Mouse (Mus musculus) small intestine, adult 2 months (tissue): ENCODE measurements around the gene Ctss. TPM values are rescaled to one million over a fixed set of nuclear protein-coding genes. Genes with fewer than 3 reads are reported as not detected.
"Not testable (repeated sequence)": the region's sequence is repeated elsewhere in the genome, so short reads cannot be mapped to it uniquely, and the experiment has no call there.

ENCODE experiments used
- H3K27ac ChIP-seq: fragments of 200-500 bp; 2 replicates; pipeline ENCODE4 v1.5.1; 2012; ENCODE audit warnings: low read depth, low read length, control low read depth, inconsistent platforms; ENCODE audit not compliant: insufficient read depth
- H3K27me3 ChIP-seq: fragments of 200-500 bp; 2 replicates; pipeline ENCODE4 v1.6.1; 2012; ENCODE audit warnings: mild to moderate bottlenecking, moderate library complexity, low read length, inconsistent platforms; ENCODE audit not compliant: control insufficient read depth, insufficient read depth
- H3K36me3 ChIP-seq: fragments of 200-500 bp; 2 replicates; pipeline ENCODE4 v1.6.1; 2012; ENCODE audit warnings: mild to moderate bottlenecking, low read length, control low read depth, inconsistent platforms; ENCODE audit not compliant: control insufficient read depth, insufficient read depth
- H3K4me1 ChIP-seq: fragments of 200-500 bp; 2 replicates; pipeline ENCODE4 v1.6.1; 2012; ENCODE audit warnings: low read length, inconsistent platforms, mixed read lengths; ENCODE audit not compliant: control insufficient read depth, insufficient read depth, insufficient read length
- H3K4me3 ChIP-seq: fragments of 200-500 bp; 2 replicates; pipeline ENCODE4 v1.5.1; 2012; ENCODE audit warnings: low read depth, mild to moderate bottlenecking, control low read depth, inconsistent platforms, low read length, moderate library complexity
- CTCF ChIP-seq: fragments of 200-500 bp; IDR thresholded peaks from 2 replicates; pipeline ENCODE4 v1.5.1; 2012; ENCODE audit warnings: low read depth, mild to moderate bottlenecking, control low read depth, inconsistent platforms, low read length, moderate library complexity, mixed read lengths; ENCODE audit not compliant: insufficient replicate concordance, insufficient read length; ENCODE audit errors: extremely low read depth
- POLR2A ChIP-seq: fragments of 200-500 bp; IDR thresholded peaks from 2 replicates; pipeline ENCODE4 v1.6.1; 2012; ENCODE audit warnings: low read depth, mild to moderate bottlenecking, control low read depth, inconsistent platforms, low read length, moderate library complexity
- WGBS: fragments of 180-500 bp; shearing (Covaris S2); methylation state at CpG from one replicate; pipeline ENCODE4 v1.1.7; 2018; 5-methylcytosine and 5-hydroxymethylcytosine counted together
- polyA plus RNA-seq: library from polyadenylated mRNA; depleted of rRNA; stranded (reverse); fragments of >200 nt; gene quantifications from 2 replicates; pipeline ENCODE4 v1.2.3, GENCODE M21; 2012

Gene Ctss
- polyA plus RNA-seq, 1 experiment = 26.7 TPM

GRCm38 (mm10) chr3:95531025-95531424, 4.4 kb downstream of the Ctss start:
- Histone ChIP-seq H3K27ac (no peak overlapping the region), H3K4me1 (peaks cover 4% of the 10 kb centered on the region; the same call in 1 of the 2 replicates), H3K36me3 (peaks cover 3% of the 10 kb centered on the region; the same call in 1 of the 2 replicates), H3K27me3 (no peaks in the 10 kb centered on the region), H3K4me3 (no peak overlapping the region)
- TF ChIP-seq CTCF (no peak), POLR2A (no peak)
- 97% methylated on average over 1 of the region's 1 CpGs for WGBS

- H3K4me1 ChIP-seq = no peaks in the 10 kb centered on the region
- peaks cover 6% of the 10 kb centered on the region; the same call in 1 of the 2 replicates for H3K36me3 ChIP-seq
- H3K4me3 ChIP-seq = no peak overlapping the region
- no peak overlapping the region for H3K27ac ChIP-seq
- no peak for TF ChIP-seq CTCF
- no peaks in the 10 kb centered on the region for H3K27me3 ChIP-seq
- WGBS = 93% methylated on average over 5 of the region's 5 CpGs
Observed at GRCm38 (mm10) chr3:95533364-95533763, 6.8 kb downstream of the Ctss start.

GRCm38 (mm10) chr3:95534927-95535326, 8.3 kb downstream of the Ctss start:
- Histone ChIP-seq H3K4me3 (no peak overlapping the region), H3K36me3 (peaks cover 6% of the 10 kb centered on the region; the same call in 1 of the 2 replicates), H3K4me1 (no peaks in the 10 kb centered on the region), H3K27ac (no peak overlapping the region), H3K27me3 (no peaks in the 10 kb centered on the region)
- 96% methylated on average over 1 of the region's 1 CpGs for WGBS
- TF ChIP-seq POLR2A (no peak), CTCF (no peak)

GRCm38 (mm10) chr3:95538936-95539335, 12.3 kb downstream of the Ctss start:
- Histone ChIP-seq H3K36me3 (peaks cover 9% of the 10 kb centered on the region; the same call in 1 of the 2 replicates), H3K4me3 (no peak overlapping the region), H3K27ac (no peak overlapping the region), H3K4me1 (no peaks in the 10 kb centered on the region), H3K27me3 (no peaks in the 10 kb centered on the region)
- no peak for TF ChIP-seq POLR2A
- no peak for TF ChIP-seq CTCF
- WGBS = 82% methylated on average over 10 of the region's 10 CpGs

- Histone ChIP-seq H3K27ac (no peak overlapping the region), H3K4me1 (no peaks in the 10 kb centered on the region), H3K36me3 (peaks cover 13% of the 10 kb centered on the region; the same call in 1 of the 2 replicates), H3K27me3 (no peaks in the 10 kb centered on the region), H3K4me3 (no peak overlapping the region)
- TF ChIP-seq CTCF (no peak), POLR2A (no peak)
- 88% methylated on average over 4 of the region's 4 CpGs for WGBS
Observed at GRCm38 (mm10) chr3:95539837-95540236, 13.3 kb downstream of the Ctss start.

- not testable (repeated sequence) for H3K4me1 ChIP-seq, H3K27ac ChIP-seq, H3K27me3 ChIP-seq, H3K4me3 ChIP-seq
- peaks cover 19% of the 10 kb centered on the region for H3K36me3 ChIP-seq
- WGBS = 81% methylated on average over 2 of the region's 2 CpGs
Observed at GRCm38 (mm10) chr3:95541186-95541585, 14.6 kb downstream of the Ctss start.

- Histone ChIP-seq H3K4me1 (no peaks in the 10 kb centered on the region), H3K36me3 (peaks cover 26% of the 10 kb centered on the region), H3K27me3 (no peaks in the 10 kb centered on the region), H3K27ac (no peak overlapping the region), H3K4me3 (no peak overlapping the region)
- no peak for TF ChIP-seq POLR2A
- no peak for TF ChIP-seq CTCF
Observed at GRCm38 (mm10) chr3:95542171-95542570, 15.6 kb downstream of the Ctss start.

GRCm38 (mm10) chr3:95542981-95543380, 16.4 kb downstream of the Ctss start:
- 77% methylated on average over 7 of the region's 7 CpGs for WGBS
- no peak overlapping the region for H3K27ac ChIP-seq
- no peaks in the 10 kb centered on the region for H3K4me1 ChIP-seq
- H3K4me3 ChIP-seq = no peak overlapping the region
- no peaks in the 10 kb centered on the region for H3K27me3 ChIP-seq
- TF ChIP-seq CTCF (no peak), POLR2A (no peak)
- peaks cover 29% of the 10 kb centered on the region for H3K36me3 ChIP-seq
